Mouse (Mus musculus) WW6 (cell line): ENCODE results near the gene Aqp11.

ENCODE experiments used
- DNase-seq: peaks from one replicate; pipeline ENCODE4 v3.0.0-alpha.2; 2013; ENCODE audit warnings: low read depth, low spot score

Aqp11 gene

DNA sequence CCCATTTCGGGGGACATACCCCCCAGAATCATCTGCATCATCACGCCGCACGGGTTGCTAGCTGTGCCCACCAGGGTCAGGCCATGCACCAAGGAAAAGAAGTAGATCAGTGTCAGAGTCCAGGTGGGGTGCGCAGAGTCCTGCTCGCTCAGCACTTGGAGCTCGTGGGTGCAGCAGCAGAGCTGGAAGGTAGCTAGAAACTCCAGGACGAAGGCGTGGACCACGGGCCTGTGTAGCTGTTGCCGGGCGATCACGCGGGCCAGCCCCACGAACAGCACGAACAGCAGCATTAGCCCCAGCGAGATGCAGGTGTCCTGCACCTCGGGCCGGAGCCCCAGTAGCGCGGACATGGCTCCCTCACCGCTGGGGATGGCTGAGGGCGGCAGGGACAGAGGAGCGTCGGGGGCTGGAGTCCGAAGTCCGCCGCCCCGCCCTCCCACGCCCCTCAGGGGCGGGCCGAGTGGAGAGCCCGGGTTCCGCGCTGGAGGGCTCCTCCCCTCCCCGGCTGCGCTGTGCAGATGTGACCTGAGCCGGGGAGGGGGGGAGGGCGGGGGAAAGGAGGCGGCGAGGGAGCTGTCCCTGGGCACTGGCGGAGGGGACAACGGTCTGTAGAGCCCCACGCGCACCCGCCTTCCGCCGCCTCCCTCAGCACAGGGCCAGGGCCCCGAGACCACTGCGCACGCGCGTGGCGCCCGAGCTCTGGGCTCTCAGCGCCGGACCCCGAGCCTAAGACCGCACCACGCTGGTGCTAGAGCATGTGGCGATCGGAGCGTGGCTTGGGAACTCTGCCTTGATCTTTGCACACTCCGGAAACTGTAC is at the start of gene Aqp11:
Gene Aqp11 (minus strand): TSS at position 652 of the 819 bp plus-strand sequence.
- no peak for DNase-seq

DNA sequence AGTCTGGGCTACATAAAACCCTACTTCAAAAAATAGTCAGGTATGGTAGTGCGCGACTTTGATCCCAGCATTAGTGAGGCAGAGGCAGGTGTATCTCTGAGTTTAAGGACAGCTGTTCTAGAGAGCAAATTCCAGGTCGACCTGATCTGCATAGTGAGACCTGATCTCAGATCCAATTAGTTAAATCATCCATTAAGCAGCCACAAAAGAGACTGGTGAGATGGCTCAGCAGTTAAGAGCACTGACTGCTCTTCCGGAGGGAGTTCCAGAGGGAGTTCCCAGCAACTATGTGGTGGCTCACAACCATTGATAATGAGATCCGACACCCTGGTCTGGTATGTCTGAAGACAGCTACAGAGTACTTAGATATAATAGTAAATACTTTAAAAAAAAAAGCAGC is 45.4 kb upstream of the Aqp11 start:
- DNase-seq = no peak

DNA sequence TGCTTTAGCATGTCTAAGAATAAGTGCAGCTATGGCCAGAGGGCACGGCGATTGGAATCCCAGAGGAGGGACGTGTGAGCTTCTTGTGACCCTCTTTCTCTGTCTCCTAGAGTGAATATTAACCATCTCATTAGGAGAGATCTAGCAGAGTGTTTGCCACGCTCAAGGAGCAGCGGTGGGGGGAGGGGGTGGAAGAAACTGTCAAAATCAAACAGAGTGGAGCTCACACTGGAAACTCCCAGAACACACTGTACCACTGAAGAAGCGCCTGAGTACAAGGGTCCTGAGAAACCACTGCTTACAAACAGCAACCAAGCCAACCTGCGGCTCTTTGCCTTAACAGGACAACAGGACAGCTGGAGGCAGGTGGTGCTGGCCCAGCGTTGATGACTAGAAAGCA is 43.4 kb upstream of the Aqp11 start:
- no peak for DNase-seq

DNA sequence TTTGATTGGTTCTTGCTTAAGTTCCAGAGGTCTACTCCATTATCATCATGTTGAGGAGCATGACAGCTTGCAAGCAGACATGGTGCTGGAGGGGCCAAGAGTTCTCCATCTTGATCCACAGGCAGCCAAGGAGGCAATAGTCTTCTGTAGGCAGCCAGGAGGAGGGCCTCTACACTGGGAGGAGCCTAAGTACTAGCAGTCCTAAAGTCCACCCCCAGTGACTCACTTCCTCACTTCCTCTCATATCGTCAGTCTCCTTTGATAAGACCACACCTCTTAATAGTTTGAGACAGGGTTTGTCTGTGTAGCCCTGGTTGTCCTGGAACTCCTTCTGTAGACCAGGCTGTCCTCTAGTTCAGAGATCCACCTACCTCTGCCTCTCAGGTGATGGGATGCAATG is 42.7 kb upstream of the Aqp11 start:
- no peak for DNase-seq

DNA sequence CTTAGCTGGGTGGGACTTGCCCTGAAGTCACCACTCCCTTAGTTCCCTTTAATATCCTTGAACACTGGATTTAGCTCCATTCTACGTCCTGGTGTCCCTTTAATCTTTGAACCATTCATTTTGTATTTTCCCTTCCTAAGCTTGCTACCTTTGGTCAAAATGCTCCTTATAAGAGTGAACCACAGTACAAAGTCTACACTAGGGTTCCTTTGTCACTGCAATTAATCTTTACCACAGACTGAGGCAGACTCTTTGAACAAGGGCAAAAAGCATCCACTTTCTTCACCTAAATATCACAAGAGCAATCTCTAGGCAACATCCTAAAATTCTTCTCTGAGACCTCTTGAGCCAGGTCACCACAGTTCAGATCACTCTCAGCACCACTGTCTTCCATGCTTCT is 42.1 kb upstream of the Aqp11 start:
- no peak for DNase-seq

DNA sequence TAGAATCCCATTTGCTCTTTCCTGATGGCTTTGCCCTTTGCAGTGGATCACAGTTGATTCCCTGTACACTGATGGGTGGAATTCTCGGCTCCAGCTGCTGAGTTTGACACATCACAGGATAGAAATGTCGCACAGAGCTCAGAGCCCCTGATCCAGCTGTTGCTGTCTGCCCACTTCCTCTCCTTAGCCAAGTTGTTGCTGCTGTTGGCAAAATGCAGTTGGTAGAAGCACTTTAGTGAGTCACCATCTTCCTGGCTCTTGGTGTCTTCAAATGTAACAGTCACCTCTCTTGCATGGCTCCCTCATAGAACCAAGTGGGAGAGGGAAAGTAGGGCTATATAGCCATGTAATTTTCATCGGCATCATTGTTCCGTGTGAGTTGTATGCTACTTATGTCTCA is 39.1 kb upstream of the Aqp11 start:
- DNase-seq = no peak

DNA sequence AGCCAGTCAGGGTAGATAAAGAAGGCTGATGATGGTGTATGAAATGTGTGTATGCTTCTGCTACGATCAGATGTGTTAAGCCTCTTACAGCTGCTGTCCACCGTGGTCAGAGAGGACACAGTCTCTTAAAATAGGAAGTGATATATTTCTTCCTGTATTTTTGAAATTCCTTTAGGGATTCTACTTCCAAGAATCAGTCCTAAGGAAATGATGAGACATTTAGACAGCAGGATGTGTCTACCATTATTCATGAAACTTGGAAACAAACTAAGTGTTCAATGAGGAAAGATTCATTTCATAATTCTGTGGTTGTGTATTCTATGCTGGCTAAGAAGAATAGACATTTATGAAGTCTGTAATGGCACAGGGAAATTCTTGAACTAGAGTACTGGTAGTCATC is 37.8 kb upstream of the Aqp11 start:
- no peak for DNase-seq

DNA sequence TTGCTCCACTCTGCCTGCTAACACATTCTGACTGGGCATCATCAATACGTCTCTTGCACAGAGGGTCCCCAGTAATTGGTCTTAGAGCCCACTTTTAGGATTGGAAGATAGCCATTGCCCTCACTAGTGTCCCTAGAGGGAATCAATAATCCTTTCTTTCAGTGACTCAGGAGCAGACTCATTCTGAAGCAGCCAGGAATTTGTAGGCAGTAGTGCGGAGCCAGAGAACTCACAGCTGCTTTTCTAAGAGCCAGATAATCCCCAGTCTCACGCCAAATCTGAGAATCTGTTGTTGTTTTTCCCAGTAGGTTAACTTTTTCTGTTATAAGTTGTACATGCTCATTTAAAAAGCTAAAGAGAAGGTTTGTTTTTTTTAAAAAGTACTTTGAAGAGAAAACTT is 37.3 kb upstream of the Aqp11 start:
- no peak for DNase-seq

DNA sequence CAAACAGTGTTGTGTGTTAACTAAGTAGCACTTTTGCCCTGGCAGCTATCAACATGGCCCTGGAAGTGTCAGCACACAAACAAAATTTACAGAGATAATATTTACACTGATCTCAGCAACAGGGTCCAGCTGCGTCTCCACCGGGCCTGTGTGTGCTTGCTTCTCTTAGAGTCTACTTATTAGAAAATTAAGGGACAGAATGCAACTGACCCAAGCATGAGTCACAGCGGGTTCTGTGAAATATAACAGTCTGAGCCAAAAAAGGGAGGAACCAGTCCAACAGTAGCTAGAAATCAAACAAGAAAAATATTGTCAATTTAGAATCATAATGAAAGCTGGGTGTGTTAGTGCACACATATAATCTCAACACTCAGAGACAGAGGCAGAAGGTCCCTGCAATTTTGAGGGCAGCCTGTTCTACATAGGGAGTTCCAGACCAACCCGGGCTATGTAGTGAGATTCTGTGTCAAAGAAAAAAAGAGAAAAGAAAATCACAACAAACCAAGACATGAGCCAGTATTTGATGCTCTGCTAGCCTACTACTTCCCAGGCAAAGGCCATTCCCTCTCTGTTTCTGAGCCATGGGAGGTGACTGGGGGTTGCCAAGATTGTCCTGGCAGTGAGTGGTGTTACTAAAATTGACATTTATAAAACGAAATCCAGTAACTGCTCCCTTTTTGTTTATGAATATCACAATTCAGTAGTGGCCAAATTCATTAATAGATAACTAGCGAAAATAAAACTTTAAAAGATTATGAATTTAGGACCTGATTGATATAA is 32.9 kb upstream of the Aqp11 start:
- DNase-seq = no peak

DNA sequence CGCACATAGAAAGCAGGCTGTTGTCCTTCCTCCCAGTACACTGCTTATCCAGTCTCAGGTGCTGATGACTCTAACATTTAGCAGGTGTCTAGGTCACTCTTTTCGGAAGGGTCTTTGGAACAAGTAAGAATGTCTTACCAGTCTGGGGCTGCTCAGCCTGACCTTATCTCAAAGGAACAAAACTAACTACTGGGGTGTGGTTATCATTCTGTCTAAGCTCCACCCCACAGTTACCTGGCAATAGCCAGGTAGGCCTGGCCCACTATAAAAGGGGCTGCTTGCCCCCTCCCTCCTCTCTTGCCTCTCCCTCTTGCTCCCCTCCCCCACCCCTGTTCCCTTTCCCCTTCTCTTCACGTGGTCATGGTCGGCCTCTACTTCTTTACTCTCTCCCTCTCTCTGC is 30.9 kb upstream of the Aqp11 start:
- no peak for DNase-seq

DNA sequence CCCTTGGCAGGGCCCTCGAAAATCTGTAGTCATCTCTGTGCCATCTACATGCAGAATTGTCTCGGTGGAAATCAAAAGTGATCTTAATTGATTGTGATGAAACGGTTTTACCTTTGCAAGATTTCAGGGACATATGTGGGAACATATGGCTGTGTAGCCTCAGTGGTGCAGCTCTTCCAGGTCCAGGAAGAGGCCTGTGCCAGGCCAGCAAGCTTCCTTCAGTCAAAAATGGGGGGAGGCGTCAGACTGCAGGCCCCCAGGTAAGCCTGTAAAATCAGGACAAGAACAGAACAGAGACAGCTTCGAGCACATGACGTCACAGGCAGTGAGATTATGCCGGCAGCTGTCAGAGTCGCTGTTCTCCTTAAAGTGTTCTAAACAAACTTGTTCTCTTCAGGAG is 29.8 kb upstream of the Aqp11 start:
- DNase-seq = no peak

DNA sequence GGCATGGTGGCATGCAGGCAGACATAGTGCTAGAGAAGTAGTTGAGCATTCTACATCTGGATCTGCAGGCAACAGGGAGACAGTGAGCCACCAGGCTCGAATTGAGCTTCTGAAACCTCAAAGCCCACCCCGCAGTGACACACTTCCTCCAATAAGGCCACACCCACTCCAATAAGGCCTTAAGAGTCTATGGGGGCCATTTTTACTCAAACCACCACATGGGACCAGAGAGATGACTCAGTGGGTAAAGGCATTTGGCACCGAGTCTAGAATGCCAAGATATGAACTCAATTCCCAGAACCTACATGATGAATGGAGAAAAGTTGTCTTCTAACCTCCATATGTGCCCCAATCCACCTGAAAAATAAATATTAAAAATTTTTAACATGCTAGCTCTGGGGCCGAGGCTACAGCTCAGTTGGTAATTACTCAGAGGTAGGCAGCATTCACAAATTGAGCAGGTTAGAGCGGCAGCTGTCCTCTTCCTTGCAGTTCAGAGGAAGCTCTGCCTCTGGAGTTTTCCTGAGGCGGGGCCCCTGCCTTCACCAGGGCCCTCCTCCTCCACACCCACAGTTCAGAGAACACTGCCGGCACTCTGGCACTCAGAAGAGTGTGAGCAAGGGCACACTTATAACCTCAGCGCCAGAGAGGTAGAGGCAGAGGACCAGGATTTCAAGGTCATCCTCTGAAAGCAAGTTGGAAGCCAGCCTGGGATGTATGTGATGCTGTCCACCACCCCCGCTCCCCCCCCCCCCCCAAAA is 28.5 kb upstream of the Aqp11 start:
- DNase-seq = no peak

DNA sequence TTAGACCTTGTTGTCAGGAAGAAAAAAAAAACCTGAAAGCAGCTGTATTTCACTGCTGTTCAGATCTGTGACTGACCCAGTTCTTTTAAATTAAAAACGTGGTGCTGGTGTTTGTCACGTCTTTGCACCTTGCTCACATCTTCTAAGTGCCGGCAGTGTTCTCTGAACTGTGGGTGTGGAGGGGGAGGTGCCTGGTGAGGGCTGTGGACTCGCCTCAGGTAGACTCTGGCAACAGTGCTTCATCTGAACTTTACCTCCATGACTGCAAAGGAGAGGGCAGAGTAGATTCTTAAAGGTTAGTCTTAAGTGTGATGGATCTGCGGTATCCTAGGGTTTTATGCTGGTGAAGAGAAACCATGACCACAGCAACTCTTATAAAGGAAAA is 27.9 kb upstream of the Aqp11 start:
- no peak for DNase-seq

DNA sequence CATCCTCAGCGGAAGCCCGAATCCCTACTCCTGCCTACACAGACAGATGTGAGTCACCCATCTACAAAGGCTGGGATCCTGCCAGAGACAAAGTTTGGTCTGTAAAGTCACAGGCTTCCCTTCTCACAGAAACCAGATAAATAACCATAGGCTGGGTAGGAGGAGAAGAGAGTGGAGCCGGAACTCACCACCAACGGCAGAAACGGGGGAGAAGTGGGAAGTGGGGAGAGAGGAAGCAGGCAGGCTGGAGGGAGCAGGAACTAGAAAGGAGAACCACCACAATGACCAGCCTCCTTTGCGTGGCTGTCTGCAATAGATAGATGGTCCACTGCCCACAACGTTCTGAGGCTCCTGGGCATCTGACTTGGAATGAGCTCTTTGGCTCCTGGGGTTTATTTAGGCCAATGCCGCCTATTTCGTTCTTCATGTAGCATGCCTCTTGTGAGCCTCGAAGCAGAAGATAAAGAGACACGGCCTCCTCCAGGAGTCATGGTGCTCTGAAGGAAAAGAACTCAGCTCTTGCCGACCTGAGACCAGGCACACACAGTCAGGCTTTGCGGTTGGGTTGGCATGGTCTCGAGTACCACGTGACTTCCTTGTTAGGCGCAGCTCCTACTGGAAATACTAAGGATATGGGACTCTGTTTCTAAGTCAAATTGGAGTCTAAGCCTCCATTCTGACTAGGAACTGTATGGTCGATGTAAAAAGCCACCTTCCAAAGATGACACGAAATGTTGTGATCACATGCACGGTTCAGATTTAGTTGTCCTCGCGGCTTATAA is 27.3 kb upstream of the Aqp11 start:
- no peak for DNase-seq

DNA sequence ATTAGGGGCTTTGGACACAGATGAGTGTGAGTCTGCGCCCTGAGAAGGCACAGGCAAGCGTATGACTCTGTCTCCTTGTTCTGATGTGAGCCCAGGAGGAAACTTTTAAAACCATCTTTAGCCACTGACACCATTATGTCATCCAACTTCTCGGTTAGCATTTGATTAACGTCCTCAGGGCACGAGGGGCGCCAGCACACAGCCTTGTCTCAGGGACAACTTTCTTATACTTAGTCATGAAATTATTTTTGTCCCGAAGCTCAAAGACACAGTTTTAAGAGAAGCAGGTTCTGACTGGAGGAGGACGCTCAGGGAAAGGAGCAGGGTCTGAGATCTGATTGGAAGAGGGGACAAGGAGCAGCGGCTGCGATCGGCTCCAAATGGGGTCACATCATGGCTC is 26.5 kb upstream of the Aqp11 start:
- no peak for DNase-seq

DNA sequence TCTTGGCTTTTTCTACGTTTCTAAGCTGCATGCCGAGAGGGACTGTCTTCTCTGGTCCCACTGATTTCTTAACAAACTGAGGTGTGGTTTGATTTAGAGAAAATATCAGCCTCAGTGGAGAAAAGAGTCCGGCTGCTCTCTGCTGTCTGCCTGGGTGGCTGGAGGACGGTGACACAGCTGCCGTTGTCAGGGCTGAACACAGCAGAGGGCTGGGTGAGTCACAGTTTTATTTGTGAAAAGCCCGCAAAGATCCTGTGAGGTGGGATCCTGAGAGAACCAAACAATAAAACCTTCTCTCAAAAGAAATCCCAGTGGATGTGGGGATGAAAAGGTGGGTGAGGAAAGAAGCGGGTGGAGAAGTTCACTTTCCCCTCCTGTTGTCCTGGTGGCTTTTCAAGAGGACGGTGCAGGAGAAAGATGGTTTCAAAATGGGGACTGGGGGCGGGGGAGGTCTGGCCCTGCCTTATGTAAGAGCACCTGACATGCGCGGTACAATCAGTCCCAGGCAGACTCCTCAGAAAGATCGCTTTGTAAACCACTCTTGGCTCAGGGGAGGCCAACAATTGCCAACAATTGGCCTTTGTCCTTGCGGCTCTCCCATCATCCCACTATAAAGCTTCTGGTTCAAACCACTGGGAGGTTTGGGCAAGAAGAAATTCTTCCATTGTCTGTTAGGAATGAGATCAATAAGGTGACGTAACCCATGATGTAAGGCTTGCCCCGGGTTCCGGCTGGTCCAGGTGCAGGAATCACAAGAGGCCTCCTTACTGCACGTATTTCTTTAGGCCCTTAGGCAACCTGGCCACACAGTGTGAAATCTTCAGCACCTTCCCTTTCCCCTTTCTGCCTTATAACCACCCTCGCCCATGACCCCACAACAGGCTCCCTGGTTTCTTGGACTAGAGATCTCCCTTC is 19.1 kb upstream of the Aqp11 start:
- no peak for DNase-seq

DNA sequence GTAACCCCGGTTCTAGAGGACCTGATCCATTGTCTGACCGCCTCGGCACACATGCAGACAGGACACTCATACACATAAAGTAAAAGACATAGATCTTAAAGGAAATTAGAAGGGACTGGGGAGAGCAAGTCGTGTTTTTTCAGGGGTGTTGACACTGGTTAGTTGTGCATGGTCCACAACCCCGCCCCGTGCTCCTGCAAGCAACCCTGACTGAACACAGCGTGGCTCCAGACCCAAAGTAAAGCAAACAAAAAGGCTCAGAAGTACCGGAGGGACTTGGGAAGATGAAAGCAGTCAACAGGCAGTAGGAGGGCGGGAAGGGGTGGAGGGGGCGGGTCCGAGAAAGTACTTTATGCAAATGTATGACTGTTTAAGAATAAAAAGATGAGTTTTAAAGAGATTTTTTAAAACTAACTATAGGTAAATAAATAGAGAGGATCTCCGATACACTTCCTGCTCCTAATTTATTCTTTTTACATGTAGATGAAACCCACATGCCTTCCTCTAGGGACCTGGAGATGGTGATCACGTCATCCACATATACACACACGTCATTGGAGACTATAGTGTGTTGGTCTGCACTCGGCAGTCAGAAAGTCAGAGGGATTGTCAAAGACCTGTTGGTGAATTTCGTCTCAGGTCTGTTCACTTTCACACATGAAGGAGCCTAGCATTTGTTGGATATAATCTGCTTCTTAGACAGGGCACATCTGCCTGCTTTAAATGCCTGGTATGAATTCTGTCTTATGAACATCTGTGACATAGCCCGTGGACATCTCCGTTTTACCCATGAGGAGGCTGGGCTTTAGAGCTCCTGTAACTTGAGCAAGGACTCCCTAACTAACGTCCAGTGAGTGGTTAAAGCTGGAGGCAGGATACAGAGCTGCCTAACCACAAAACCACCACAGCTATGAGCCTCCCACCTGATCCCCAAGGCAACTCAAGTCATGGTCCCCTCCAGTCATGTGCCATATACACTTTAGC is 11.4 kb upstream of the Aqp11 start:
- no peak for DNase-seq

DNA sequence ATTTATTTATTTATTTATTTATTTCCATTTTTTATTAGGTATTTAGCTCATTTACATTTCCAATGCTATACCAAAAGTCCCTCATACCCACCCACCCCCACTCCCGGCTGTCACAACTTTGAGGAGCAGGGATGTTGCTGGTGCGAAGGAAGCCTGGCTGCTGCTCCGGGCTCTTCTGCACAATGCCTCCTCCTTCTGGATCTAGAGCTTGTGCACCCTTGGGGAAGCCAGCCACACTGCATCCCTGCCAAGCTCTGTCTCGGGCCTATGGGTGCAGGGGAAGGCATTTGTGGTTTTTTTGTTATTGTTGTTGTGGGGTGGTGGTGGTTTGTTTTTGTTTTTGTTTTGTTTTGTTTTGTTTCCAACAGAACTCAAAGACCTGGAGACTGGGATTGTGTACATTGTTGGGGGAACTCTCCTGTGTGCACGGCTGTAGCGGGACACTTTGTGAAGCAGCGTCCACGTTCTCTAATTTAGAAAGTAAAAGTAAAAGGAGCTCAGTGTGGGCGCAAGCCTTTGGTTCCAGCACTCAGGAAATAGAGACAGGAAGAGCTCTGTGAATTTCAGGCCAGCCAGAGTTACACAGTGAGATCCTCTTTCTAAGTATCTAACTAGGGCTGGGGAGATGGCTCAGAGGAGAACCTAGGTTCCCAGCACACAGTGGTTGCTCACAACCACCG is 10.6 kb upstream of the Aqp11 start:
- no peak for DNase-seq
